Mouse (Mus musculus) embryonic facial prominence, embryonic 14.5 days (tissue): ENCODE results near the gene Frat1. TPM values are rescaled to one million over a fixed set of nuclear protein-coding genes. Genes with fewer than 3 reads are reported as not detected.

Experiments
- ATAC-seq: fragments of 200-750 bp; cut with Nextera tagmentation; 2 replicates; pipeline ENCODE4 v1.8.0; 2017; ENCODE audit warnings: low read depth, moderate number of reproducible peaks, moderate TSS enrichment
- DNase-seq: peaks from one replicate; pipeline ENCODE4 v3.0.0-alpha.2; 2015; ENCODE audit warnings: low spot score
- H3K27ac ChIP-seq: fragments of 300-500 bp; sonication (generic); replicated peaks from 2 replicates; pipeline ENCODE4 v1.5.1; 2014; ENCODE audit warnings: low read depth, mild to moderate bottlenecking, low read length, moderate library complexity
- H3K27me3 ChIP-seq: fragments of 300-500 bp; sonication (generic); replicated peaks from 2 replicates; pipeline ENCODE4 v1.6.1; 2014; ENCODE audit warnings: low read length; ENCODE audit not compliant: control insufficient read depth, insufficient read depth
- H3K36me3 ChIP-seq: fragments of 300-500 bp; sonication (generic); 2 replicates; pipeline ENCODE4 v1.6.1; 2014; ENCODE audit warnings: low read length, mixed read lengths; ENCODE audit not compliant: control insufficient read depth, insufficient read depth
- H3K4me1 ChIP-seq: fragments of 300-500 bp; sonication (generic); 2 replicates; pipeline ENCODE4 v1.6.1; 2014; ENCODE audit warnings: antibody characterized with exemption, low read length; ENCODE audit not compliant: control insufficient read depth, insufficient read depth
- H3K4me2 ChIP-seq: fragments of 300-500 bp; sonication (generic); 2 replicates; pipeline ENCODE4 v1.6.1; 2014; ENCODE audit warnings: low read depth, mild to moderate bottlenecking, low read length, moderate library complexity, mixed read lengths
- H3K4me3 ChIP-seq: fragments of 300-500 bp; sonication (generic); 2 replicates; pipeline ENCODE4 v1.5.1; 2014; ENCODE audit warnings: low read depth, mild to moderate bottlenecking, low read length
- H3K9ac ChIP-seq: fragments of 300-500 bp; sonication (generic); 2 replicates; pipeline ENCODE4 v1.6.1; 2014; ENCODE audit warnings: low read depth, mild to moderate bottlenecking, low read length, moderate library complexity, mixed read lengths
- H3K9me3 ChIP-seq: fragments of 300-500 bp; sonication (generic); 2 replicates; pipeline ENCODE4 v1.6.1; 2016; ENCODE audit warnings: low read length; ENCODE audit not compliant: control insufficient read depth
- WGBS: fragments of 180-500 bp; shearing (Covaris S2); extraction: QIAGEN DNeasy Blood & Tissue Kit; methylation state at CpG from one replicate; pipeline ENCODE4 v1.1.7; 2014; 5-methylcytosine and 5-hydroxymethylcytosine counted together
- polyA plus RNA-seq: library from polyadenylated mRNA; unstranded; fragments of >200 nt; fragmentation: Nextera tagmentation; extraction: Ambion mirVana; gene quantifications from 2 replicates; pipeline ENCODE4 v1.2.1, GENCODE M21; 2014

Gene Frat1
- polyA plus RNA-seq, 1 experiment from 2014 or later = 4.5 TPM

- peaks cover 82% of the 10 kb centered on the region for H3K36me3 ChIP-seq
- H3K9ac ChIP-seq = no peak overlapping the region
- H3K27me3 ChIP-seq = no peaks in the 10 kb centered on the region
- no peak for ATAC-seq
- no peaks in the 10 kb centered on the region for H3K9me3 ChIP-seq
- H3K4me2 ChIP-seq = no peak overlapping the region
- H3K4me1 ChIP-seq = no peaks in the 10 kb centered on the region
- DNase-seq = no peak
- 90% methylated on average over 14 of the region's 14 CpGs for WGBS
- H3K4me3 ChIP-seq = no peak overlapping the region
- no peak overlapping the region for H3K27ac ChIP-seq
These were observed 44.6 kb downstream of the Frat1 start for GRCm38 (mm10) chr19:41874356-41874755.

- no peaks in the 10 kb centered on the region for H3K9me3 ChIP-seq
- ATAC-seq = no peak
- 96% methylated on average over 4 of the region's 4 CpGs for WGBS
These were observed 52.1 kb downstream of the Frat1 start for GRCm38 (mm10) chr19:41881842-41882241.

More at GRCm38 (mm10) chr19:41881842-41882241, 52.1 kb downstream of the Frat1 start:
- no peak overlapping the region for H3K4me3 ChIP-seq
- no peak overlapping the region for H3K4me2 ChIP-seq
- no peak for DNase-seq
- H3K27me3 ChIP-seq = no peaks in the 10 kb centered on the region
- H3K27ac ChIP-seq = no peak overlapping the region
- H3K9ac ChIP-seq = no peak overlapping the region
- H3K36me3 ChIP-seq = peaks cover 69% of the 10 kb centered on the region
- no peaks in the 10 kb centered on the region for H3K4me1 ChIP-seq

Other genes starting within 250 kb of the Frat1 start
- gene Gm340, start 247.6 kb upstream of the Frat1 start, polyA plus RNA-seq = 3.5 and 3.8 TPM in 2 replicates
- gene Slit1, start 86.3 kb upstream of the Frat1 start, polyA plus RNA-seq = 1.3 and 1.7 TPM in 2 replicates
- gene Arhgap19, start 27.9 kb upstream of the Frat1 start, polyA plus RNA-seq = 17.5 and 21.2 TPM in 2 replicates
- 2.8 and 3.2 TPM in 2 replicates for gene Frat2, start 18.2 kb downstream of the Frat1 start, polyA plus RNA-seq
- gene Rrp12, start 66.2 kb downstream of the Frat1 start, polyA plus RNA-seq = 13.8 and 15.0 TPM in 2 replicates
- gene Pgam1, start 82.0 kb downstream of the Frat1 start, polyA plus RNA-seq = 522 and 549 TPM in 2 replicates
- 67.8 and 71.3 TPM in 2 replicates for gene Exosc1, start 103.5 kb downstream of the Frat1 start, polyA plus RNA-seq
- 69.1 and 72.4 TPM in 2 replicates for gene Zdhhc16, start 103.5 kb downstream of the Frat1 start, polyA plus RNA-seq
- gene Mms19, start 151.2 kb downstream of the Frat1 start, polyA plus RNA-seq = 27.5 and 35.2 TPM in 2 replicates
- gene Ubtd1, start 151.8 kb downstream of the Frat1 start, polyA plus RNA-seq = 18.7 and 20.8 TPM in 2 replicates
- 6.6 and 7.8 TPM in 2 replicates for gene Ankrd2, start 206.0 kb downstream of the Frat1 start, polyA plus RNA-seq
- 1.0 and 1.9 TPM in 2 replicates for gene Hoga1, start 215.6 kb downstream of the Frat1 start, polyA plus RNA-seq
- gene 4933411K16Rik, start 222.3 kb downstream of the Frat1 start, polyA plus RNA-seq = 0.25 TPM in 1 of 2 replicates, not detected in the other